Mouse (Mus musculus): ENCODE results near the gene Pard3. TPM values are rescaled to one million over a fixed set of nuclear protein-coding genes. Genes with fewer than 3 reads are reported as not detected.

The Pard3 gene
- polyA plus RNA-seq, 1 experiment from 2014 or later: 30.9 TPM

DNA sequence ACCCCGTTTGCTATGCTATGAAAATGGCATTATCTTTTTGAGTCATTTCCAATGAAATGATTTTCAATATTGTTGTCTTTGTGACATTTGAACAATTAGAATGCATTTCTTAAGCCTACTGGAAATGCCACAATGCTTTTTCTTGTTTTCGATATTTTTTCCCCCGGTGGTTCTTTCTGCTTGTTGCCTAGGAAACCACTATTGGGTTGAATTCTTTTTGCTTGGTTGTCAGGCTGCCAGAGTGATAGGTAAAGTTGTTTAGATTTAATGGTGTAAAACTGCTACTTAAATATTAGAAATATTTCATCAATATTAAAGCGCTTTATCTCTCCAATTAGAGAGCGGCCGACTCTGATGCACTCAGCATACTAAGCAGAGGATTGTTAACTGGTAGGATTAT, 230.4 kb downstream of the Pard3 start:
- Histone ChIP-seq H3K27ac (ENCODE audit: low read depth, low read length) (no peak overlapping the region), H3K36me3 (ENCODE audit: control insufficient read depth, insufficient read depth, low read length) (no peaks in the 10 kb centered on the region), H3K4me3 (ENCODE audit: low read depth, low read length) (no peak overlapping the region), H3K9ac (ENCODE audit: low read depth, low read length) (no peak overlapping the region), H3K9me3 (ENCODE audit: control insufficient read depth, low read length) (no peaks in the 10 kb centered on the region), H3K4me2 (replicated peaks; ENCODE audit: low read depth, low read length) (no peak overlapping the region), H3K4me1 (replicated peaks; ENCODE audit: control insufficient read depth, insufficient read depth, low read length) (no peaks in the 10 kb centered on the region), H3K27me3 (ENCODE audit: control insufficient read depth, insufficient read depth, low read length) (no peaks in the 10 kb centered on the region)
- WGBS: 75% methylated on average over 6 of the region's 6 CpGs
- DNase-seq (ENCODE audit: low spot score) (no peak), ATAC-seq (ENCODE audit: low FRiP score) (no peak)

DNA sequence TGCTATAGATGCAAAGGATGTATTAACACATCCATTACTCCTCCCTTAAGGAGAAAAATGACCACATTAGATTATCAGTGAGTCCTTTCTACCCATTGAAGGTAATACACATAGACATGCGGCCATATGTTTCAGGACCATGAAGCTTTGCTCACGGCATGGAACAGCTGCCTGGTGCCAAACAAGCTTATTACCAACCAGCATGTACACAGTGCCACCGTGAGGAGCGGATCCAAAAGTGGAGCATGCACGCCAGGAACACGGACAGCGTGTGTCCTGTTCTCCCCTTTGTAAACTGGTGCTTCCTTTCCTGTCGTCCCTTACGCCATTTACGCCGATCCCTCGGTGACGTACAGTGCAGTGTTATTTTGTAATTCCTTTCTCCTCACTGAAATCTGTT, 232.2 kb downstream of the Pard3 start:
- no peaks in the 10 kb centered on the region for H3K9me3 ChIP-seq (ENCODE audit: control insufficient read depth, low read length)
- no peak for ATAC-seq (ENCODE audit: low FRiP score)
- no peak overlapping the region for H3K4me2 ChIP-seq (replicated peaks; ENCODE audit: low read depth, low read length)
- DNase-seq (ENCODE audit: low spot score): no peak
- no peaks in the 10 kb centered on the region for H3K36me3 ChIP-seq (ENCODE audit: control insufficient read depth, insufficient read depth, low read length)
- WGBS: 93% methylated on average over 13 of the region's 13 CpGs
- H3K27me3 ChIP-seq (ENCODE audit: control insufficient read depth, insufficient read depth, low read length): no peaks in the 10 kb centered on the region
- no peaks in the 10 kb centered on the region for H3K4me1 ChIP-seq (replicated peaks; ENCODE audit: control insufficient read depth, insufficient read depth, low read length)
- H3K27ac ChIP-seq (ENCODE audit: low read depth, low read length): no peak overlapping the region
- no peak overlapping the region for H3K9ac ChIP-seq (ENCODE audit: low read depth, low read length)
- no peak overlapping the region for H3K4me3 ChIP-seq (ENCODE audit: low read depth, low read length)

DNA sequence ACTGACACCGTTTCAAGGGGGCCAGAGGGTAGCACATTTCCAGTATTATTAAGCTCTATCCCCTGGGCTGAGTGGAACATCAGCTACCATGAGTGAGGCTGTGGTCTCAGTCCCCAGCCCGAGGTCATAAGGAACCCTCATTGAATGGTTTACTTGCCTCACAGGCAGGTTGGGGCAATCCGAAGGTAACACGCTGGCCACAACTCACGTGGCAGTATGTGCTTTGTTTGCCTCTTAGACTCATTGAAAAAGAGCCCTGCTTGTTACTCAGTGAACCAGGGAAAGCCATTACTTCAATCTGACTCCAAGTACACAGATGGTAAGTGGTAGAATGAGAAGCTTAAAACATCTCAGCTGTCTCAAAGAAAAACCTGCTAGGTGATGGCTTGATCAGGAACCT, 236.8 kb downstream of the Pard3 start:
- Histone ChIP-seq H3K4me1 (replicated peaks; ENCODE audit: control insufficient read depth, insufficient read depth, low read length) (no peaks in the 10 kb centered on the region), H3K9ac (ENCODE audit: low read depth, low read length) (no peak overlapping the region), H3K36me3 (ENCODE audit: control insufficient read depth, insufficient read depth, low read length) (no peaks in the 10 kb centered on the region), H3K27ac (ENCODE audit: low read depth, low read length) (no peak overlapping the region), H3K27me3 (ENCODE audit: control insufficient read depth, insufficient read depth, low read length) (no peaks in the 10 kb centered on the region), H3K9me3 (ENCODE audit: control insufficient read depth, low read length) (no peaks in the 10 kb centered on the region), H3K4me2 (replicated peaks; ENCODE audit: low read depth, low read length) (no peak overlapping the region), H3K4me3 (ENCODE audit: low read depth, low read length) (no peak overlapping the region)
- 96% methylated on average over 5 of the region's 5 CpGs for WGBS
- no peak for DNase-seq (ENCODE audit: low spot score)
- ATAC-seq (ENCODE audit: low FRiP score): no peak

DNA sequence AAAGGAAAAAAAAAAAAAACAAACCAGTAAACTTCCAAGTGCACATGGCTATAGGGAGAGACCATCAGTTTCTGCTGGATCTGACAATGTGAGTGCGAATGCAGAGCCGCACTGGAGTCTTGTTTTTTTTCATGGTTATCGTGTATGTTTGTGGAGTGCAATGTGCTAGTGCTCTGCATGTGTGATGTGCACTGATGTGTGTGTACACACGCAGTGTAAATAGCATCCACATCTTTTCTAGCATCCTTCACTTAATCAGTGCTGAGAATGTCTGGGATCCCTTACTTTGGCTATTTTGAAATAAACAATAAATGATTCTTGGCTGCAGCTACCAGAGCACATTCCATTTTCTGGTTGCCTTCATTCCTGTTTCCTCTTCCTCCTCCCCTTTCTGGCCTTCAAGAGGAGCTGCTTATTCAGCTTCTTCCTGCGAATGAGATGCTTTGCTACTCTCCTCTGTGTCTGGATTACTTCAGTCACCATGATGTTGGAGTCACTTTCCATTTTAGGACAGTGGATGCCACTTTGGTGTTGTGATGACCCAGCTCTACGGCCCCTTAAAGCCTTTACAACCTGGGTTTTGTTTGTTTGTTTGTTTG, 239.3 kb downstream of the Pard3 start:
- Histone ChIP-seq H3K9me3 (ENCODE audit: control insufficient read depth, low read length) (no peaks in the 10 kb centered on the region), H3K27me3 (ENCODE audit: control insufficient read depth, insufficient read depth, low read length) (no peaks in the 10 kb centered on the region), H3K36me3 (ENCODE audit: control insufficient read depth, insufficient read depth, low read length) (no peaks in the 10 kb centered on the region), H3K4me1 (replicated peaks; ENCODE audit: control insufficient read depth, insufficient read depth, low read length) (no peaks in the 10 kb centered on the region), H3K9ac (ENCODE audit: low read depth, low read length) (no peak overlapping the region), H3K4me2 (replicated peaks; ENCODE audit: low read depth, low read length) (no peak overlapping the region), H3K4me3 (ENCODE audit: low read depth, low read length) (no peak overlapping the region), H3K27ac (ENCODE audit: low read depth, low read length) (no peak overlapping the region)
- ATAC-seq (ENCODE audit: low FRiP score) (no peak), DNase-seq (ENCODE audit: low spot score) (no peak)
- 87% methylated on average over 6 of the region's 6 CpGs for WGBS

DNA sequence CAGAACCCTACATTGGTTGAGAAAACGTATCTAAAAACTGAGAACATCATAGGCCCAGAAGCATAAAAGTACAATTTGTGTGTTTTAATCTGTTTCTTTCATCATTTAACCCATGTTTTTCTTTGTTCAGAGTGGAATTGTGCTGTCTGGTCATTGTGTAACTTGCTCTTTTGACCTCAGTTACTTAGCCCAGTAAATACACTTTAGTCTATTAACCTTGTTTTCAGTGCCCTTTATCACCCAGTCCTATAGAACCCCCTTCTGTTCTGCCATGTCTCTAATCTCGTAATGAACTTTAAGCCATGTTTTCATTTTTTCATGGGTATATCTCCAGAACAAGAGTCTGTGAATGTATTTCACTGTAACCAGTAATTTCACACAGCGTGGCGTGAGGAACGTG, 243.3 kb downstream of the Pard3 start:
- no peak overlapping the region for H3K4me3 ChIP-seq (ENCODE audit: low read depth, low read length)
- 81% methylated on average over 5 of the region's 5 CpGs for WGBS

DNA sequence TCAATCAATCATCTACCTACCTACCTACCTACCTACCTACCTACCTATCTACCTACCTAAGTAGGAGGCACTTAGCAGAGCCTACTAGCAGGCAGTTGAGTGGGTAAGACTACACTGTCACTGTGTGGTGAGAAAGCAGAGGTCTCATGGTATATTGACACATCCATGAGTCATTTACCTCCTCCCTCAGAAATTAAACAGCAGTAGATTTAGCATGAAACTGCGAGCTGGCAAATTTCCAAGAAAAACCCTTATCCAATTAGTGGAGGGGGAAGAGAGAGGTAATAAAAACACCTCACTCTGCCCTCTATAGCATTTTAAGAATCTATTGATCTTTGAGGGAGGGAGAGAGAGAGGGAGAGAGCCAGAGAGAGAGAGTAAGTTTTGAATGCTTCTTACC, 245.7 kb downstream of the Pard3 start:
- Histone ChIP-seq H3K4me1 (replicated peaks; ENCODE audit: control insufficient read depth, insufficient read depth, low read length) (no peaks in the 10 kb centered on the region), H3K27me3 (ENCODE audit: control insufficient read depth, insufficient read depth, low read length) (no peaks in the 10 kb centered on the region), H3K27ac (ENCODE audit: low read depth, low read length) (no peak overlapping the region), H3K4me3 (ENCODE audit: low read depth, low read length) (no peak overlapping the region), H3K9me3 (ENCODE audit: control insufficient read depth, low read length) (no peaks in the 10 kb centered on the region), H3K9ac (ENCODE audit: low read depth, low read length) (no peak overlapping the region), H3K36me3 (ENCODE audit: control insufficient read depth, insufficient read depth, low read length) (no peaks in the 10 kb centered on the region), H3K4me2 (replicated peaks; ENCODE audit: low read depth, low read length) (no peak overlapping the region)
- DNase-seq (ENCODE audit: low spot score) (no peak), ATAC-seq (ENCODE audit: low FRiP score) (no peak)
- WGBS: 84% methylated on average over 1 of the region's 1 CpGs

More for the DNA sequence above, 243.3 kb downstream of the Pard3 start:
- H3K9me3 ChIP-seq (ENCODE audit: control insufficient read depth, low read length): no peaks in the 10 kb centered on the region
- no peak overlapping the region for H3K27ac ChIP-seq (ENCODE audit: low read depth, low read length)
- no peaks in the 10 kb centered on the region for H3K4me1 ChIP-seq (replicated peaks; ENCODE audit: control insufficient read depth, insufficient read depth, low read length)
- H3K36me3 ChIP-seq (ENCODE audit: control insufficient read depth, insufficient read depth, low read length): no peaks in the 10 kb centered on the region
- H3K9ac ChIP-seq (ENCODE audit: low read depth, low read length): no peak overlapping the region
- ATAC-seq (ENCODE audit: low FRiP score): no peak
- no peaks in the 10 kb centered on the region for H3K27me3 ChIP-seq (ENCODE audit: control insufficient read depth, insufficient read depth, low read length)
- no peak overlapping the region for H3K4me2 ChIP-seq (replicated peaks; ENCODE audit: low read depth, low read length)
- no peak for DNase-seq (ENCODE audit: low spot score)

DNA sequence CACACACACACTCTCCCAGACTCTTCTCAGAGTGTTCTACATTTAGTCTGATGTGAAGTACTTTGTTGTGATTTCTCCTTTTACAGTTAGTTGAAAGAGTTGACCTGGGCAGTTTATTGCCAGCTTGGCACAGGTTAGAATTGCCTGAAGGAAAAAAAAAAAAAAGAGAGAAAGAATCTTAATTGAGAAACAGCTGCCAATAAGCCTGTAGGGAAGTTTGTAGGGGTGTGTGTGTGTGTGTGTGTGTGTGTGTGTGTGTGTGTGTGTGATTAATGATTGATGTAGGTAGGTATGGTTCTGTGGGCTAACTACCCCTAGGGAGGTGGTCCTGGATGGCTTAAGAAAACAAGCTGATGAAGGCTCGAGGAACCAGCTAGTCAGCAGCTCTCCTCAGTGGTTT, 252.1 kb downstream of the Pard3 start:
- Histone ChIP-seq H3K36me3 (ENCODE audit: control insufficient read depth, insufficient read depth, low read length) (no peaks in the 10 kb centered on the region), H3K4me2 (replicated peaks; ENCODE audit: low read depth, low read length) (no peak overlapping the region), H3K9ac (ENCODE audit: low read depth, low read length) (no peak overlapping the region), H3K27me3 (ENCODE audit: control insufficient read depth, insufficient read depth, low read length) (no peaks in the 10 kb centered on the region), H3K27ac (ENCODE audit: low read depth, low read length) (no peak overlapping the region), H3K4me3 (ENCODE audit: low read depth, low read length) (no peak overlapping the region), H3K9me3 (ENCODE audit: control insufficient read depth, low read length) (no peaks in the 10 kb centered on the region), H3K4me1 (replicated peaks; ENCODE audit: control insufficient read depth, insufficient read depth, low read length) (no peaks in the 10 kb centered on the region)
- no peak for DNase-seq (ENCODE audit: low spot score)
- 42% methylated on average over 1 of the region's 1 CpGs for WGBS
- ATAC-seq (ENCODE audit: low FRiP score): no peak

DNA sequence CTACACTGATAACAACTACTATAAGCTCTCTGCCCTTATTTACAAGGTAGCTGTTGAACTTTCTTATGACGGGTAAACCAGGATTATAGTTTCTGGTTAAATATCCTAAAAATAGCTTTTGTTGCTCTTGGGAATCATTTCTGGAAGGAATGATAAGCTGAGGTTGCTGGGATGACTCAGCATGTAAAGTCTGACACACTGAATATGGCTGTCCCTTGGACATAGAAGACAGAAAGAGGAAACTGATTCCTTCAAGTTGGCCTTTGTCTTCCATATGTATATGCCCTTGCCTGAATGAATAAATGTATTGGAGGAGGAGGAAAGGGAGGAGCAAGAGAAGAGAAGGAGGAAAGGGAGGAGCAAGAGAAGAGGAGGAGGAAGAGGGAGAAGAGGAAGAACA, 254.2 kb downstream of the Pard3 start:
- DNase-seq (ENCODE audit: low spot score) (no peak), ATAC-seq (ENCODE audit: low FRiP score) (no peak)
- H3K4me3 ChIP-seq (ENCODE audit: low read depth, low read length): no peak overlapping the region
- 95% methylated on average over 1 of the region's 1 CpGs for WGBS
- H3K36me3 ChIP-seq (ENCODE audit: control insufficient read depth, insufficient read depth, low read length): no peaks in the 10 kb centered on the region
- no peaks in the 10 kb centered on the region for H3K27me3 ChIP-seq (ENCODE audit: control insufficient read depth, insufficient read depth, low read length)
- no peak overlapping the region for H3K4me2 ChIP-seq (replicated peaks; ENCODE audit: low read depth, low read length)
- no peak overlapping the region for H3K27ac ChIP-seq (ENCODE audit: low read depth, low read length)
- H3K9me3 ChIP-seq (ENCODE audit: control insufficient read depth, low read length): no peaks in the 10 kb centered on the region
- no peak overlapping the region for H3K9ac ChIP-seq (ENCODE audit: low read depth, low read length)
- H3K4me1 ChIP-seq (replicated peaks; ENCODE audit: control insufficient read depth, insufficient read depth, low read length): no peaks in the 10 kb centered on the region

DNA sequence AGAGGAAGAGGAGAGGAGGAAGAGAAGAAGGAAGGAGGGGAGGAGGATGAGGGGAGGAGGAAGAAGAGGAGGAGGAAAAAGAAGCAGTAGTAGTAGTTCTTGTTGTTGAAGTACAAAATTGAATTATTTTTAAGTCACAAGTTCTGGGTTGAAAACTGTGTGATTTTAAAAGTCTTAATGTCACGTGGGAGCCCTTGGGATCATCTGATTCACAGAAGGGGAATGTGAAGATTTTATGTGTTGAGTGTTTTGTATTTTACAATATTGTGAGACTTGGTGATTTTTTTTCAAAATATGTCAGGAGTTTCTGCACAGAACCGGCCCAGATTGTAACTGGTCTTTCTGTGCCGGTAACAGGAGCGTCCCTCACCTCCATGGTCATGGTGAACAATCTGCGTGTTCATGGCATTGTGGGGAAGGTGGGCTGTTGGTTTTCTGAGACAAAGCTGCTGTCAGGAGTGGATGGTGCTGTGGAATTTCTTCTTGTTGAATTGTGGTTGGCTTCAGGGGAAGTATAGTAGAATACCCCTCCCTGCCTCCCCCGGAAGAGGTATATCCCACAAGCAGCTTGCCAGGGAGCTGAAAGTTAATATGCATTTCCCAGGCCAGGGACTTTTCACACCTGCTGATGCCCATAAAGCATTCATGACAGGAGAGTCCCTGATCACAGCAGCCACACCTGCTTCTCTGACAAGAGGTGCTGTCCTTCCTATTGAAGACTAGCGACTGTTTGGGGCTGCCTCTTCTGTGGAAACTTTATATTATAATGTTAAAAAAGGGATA, 254.9 kb downstream of the Pard3 start:
- Histone ChIP-seq H3K9me3 (ENCODE audit: control insufficient read depth, low read length) (no peaks in the 10 kb centered on the region), H3K9ac (ENCODE audit: low read depth, low read length) (no peak overlapping the region), H3K4me3 (ENCODE audit: low read depth, low read length) (no peak overlapping the region), H3K27me3 (ENCODE audit: control insufficient read depth, insufficient read depth, low read length) (no peaks in the 10 kb centered on the region), H3K4me2 (replicated peaks; ENCODE audit: low read depth, low read length) (no peak overlapping the region), H3K4me1 (replicated peaks; ENCODE audit: control insufficient read depth, insufficient read depth, low read length) (no peaks in the 10 kb centered on the region), H3K36me3 (ENCODE audit: control insufficient read depth, insufficient read depth, low read length) (no peaks in the 10 kb centered on the region), H3K27ac (ENCODE audit: low read depth, low read length) (no peak overlapping the region)
- DNase-seq (ENCODE audit: low spot score) (no peak), ATAC-seq (ENCODE audit: low FRiP score) (no peak)
- WGBS: 93% methylated on average over 7 of the region's 7 CpGs
